Mouse (Mus musculus): Measurements from ENCODE around the gene Gm21773. TPM values are rescaled to one million over a fixed set of nuclear protein-coding genes. Genes with fewer than 3 reads are reported as not detected.

The Gm21773 gene
- total RNA-seq (2023) = not detected in 4 replicates

DNA sequence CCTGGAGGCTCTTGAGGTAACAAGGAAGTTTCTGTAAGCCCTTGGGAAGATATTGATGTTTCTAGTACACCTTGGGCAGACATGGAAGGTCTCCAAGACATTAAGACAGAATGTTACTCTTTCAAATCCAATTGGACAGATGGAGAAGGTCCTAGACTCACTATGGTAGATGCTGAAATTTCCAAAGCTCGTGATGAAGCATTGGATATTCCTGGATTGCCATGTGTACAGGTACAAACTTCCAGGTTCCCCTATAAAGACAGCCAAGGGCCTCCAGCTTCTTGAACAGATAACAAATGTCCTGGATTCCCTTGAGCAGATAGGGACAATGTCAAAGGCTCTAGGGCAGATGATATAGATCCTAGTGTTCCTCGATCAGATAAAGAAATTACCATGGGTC lies at the start of gene Gm21773:
Gene Gm21773 (minus strand): TSS at position 101 of the 400 bp plus-strand sequence.

